8 mouse cellular contexts compared by ENCODE assay signal in genomic region chr11:69408541-69409377, GRCm38 (mm10). TPM values are rescaled to one million over a fixed set of nuclear protein-coding genes. Genes with fewer than 3 reads are reported as not detected.
DNase-seq lines count a peak whose midpoint lies in the region; ATAC-seq lines count a peak whose summit lies in the region.

No protein-coding gene starts in this region.

- H3K4me1 ChIP-seq in embryonic facial prominence, embryonic 10.5 days: peaks cover 61% of the 10 kb centered on the region
- H3K4me1 ChIP-seq in intestine, embryonic 16.5 days (ENCODE audit: control insufficient read depth, insufficient read depth, low read length): peaks cover 35% of the 10 kb centered on the region

- intact Hi-C loops in left cerebral cortex, postnatal 36 days (cut with DNase I): no loop called here

- under 1% methylated on average over 33 of the region's 33 CpGs for WGBS in embryonic facial prominence, embryonic 10.5 days
- under 1% methylated on average over 33 of the region's 33 CpGs for WGBS in intestine, embryonic 16.5 days

- H3K27ac ChIP-seq in embryonic facial prominence, embryonic 10.5 days (replicated peaks): peak overlapping the region; percentile 90
- peak overlapping the region; percentile 99 for H3K27ac ChIP-seq in intestine, embryonic 16.5 days (ENCODE audit: low read length)

- H3K4me2 ChIP-seq in intestine, embryonic 16.5 days (ENCODE audit: low read depth, low read length): peak overlapping the region; percentile 87

- no peaks in the 10 kb centered on the region for H3K9me3 ChIP-seq in embryonic facial prominence, embryonic 10.5 days
- no peaks in the 10 kb centered on the region for H3K9me3 ChIP-seq in intestine, embryonic 16.5 days (ENCODE audit: control insufficient read depth, low read length)

- peak overlapping the region; percentile 93 for H3K4me3 ChIP-seq in embryonic facial prominence, embryonic 10.5 days
- H3K4me3 ChIP-seq in intestine, embryonic 16.5 days (ENCODE audit: low read length): peak overlapping the region; percentile 81

- peak overlapping the region; percentile 89 for H3K9ac ChIP-seq in intestine, embryonic 16.5 days (ENCODE audit: low read depth, low read length)

- ATAC-seq in intestine, embryonic 16.5 days: peak; percentile 76

- DNase-seq in adrenal gland, adult 2 months: peak; percentile 92
- peak; percentile 86 for DNase-seq in embryonic facial prominence, embryonic 10.5 days (ENCODE audit: low spot score)
- DNase-seq in gastrocnemius, postnatal 4 days (ENCODE audit: low spot score in 2 of 2): peak; percentile 46 to 74
- DNase-seq in left cerebral cortex, postnatal 36 days (ENCODE audit: low spot score in 2 of 2): peak; percentile 82 to 86
- DNase-seq in mesoderm, embryonic 11.5 days (ENCODE audit: low read depth, low spot score): peak; percentile 94
- DNase-seq in right cerebral cortex, postnatal 4 days: peak; percentile 55
- DNase-seq in yolk sac, embryonic 10.5 days (ENCODE audit: low spot score): peak; percentile 91

- no peaks in the 10 kb centered on the region for H3K27me3 ChIP-seq in embryonic facial prominence, embryonic 10.5 days (replicated peaks; ENCODE audit: low read depth, poor library complexity, severe bottlenecking)
- no peaks in the 10 kb centered on the region for H3K27me3 ChIP-seq in intestine, embryonic 16.5 days (replicated peaks; ENCODE audit: control insufficient read depth, insufficient read depth, low read length)

- H3K36me3 ChIP-seq in embryonic facial prominence, embryonic 10.5 days (replicated peaks): peaks cover 68% of the 10 kb centered on the region
- peaks cover 33% of the 10 kb centered on the region for H3K36me3 ChIP-seq in intestine, embryonic 16.5 days (ENCODE audit: control insufficient read depth, insufficient read depth, low read length)

RNA-seq across cellular contexts. Expression of gene Kdm6b, which starts 4.7 kb away (rescaled TPM):
- total RNA-seq in adrenal gland, adult 2 months (2021): 10 to 100 TPM; 31.4 to 41.5 TPM
- 17.4 and 18.7 TPM in 2 replicates for polyA plus RNA-seq in adrenal gland, adult 2 months (2012; rRNA removed)
- 39.8 and 39.9 TPM in 2 replicates for polyA plus RNA-seq in embryonic facial prominence, embryonic 10.5 days (2016; fragmentation: Nextera tagmentation; extraction: Ambion mirVana)
- 10 to 100 TPM; 51.2 to 59.4 TPM for total RNA-seq in gastrocnemius, postnatal 4 days (2021)
- polyA plus RNA-seq in intestine, embryonic 16.5 days (2015; fragmentation: Nextera tagmentation; extraction: Ambion mirVana): 17.6 and 18.8 TPM in 2 replicates
- total RNA-seq in left cerebral cortex, postnatal 36 days (2021): 10 to 100 TPM; 19.9 to 23.9 TPM

RNA-seq across cellular contexts. Expression of gene Tmem88, which starts 10.7 kb away (rescaled TPM):
- 10 to 100 TPM; 10.8 to 16.0 TPM for total RNA-seq in adrenal gland, adult 2 months (2021)
- polyA plus RNA-seq in adrenal gland, adult 2 months (2012; rRNA removed): 86.3 and 94.7 TPM in 2 replicates
- 19.8 and 23.1 TPM in 2 replicates for polyA plus RNA-seq in embryonic facial prominence, embryonic 10.5 days (2016; fragmentation: Nextera tagmentation; extraction: Ambion mirVana)
- total RNA-seq in gastrocnemius, postnatal 4 days (2021): 10 to 100 TPM; 16.9 to 17.4 TPM
- polyA plus RNA-seq in intestine, embryonic 16.5 days (2015; fragmentation: Nextera tagmentation; extraction: Ambion mirVana): 30.8 and 31.0 TPM in 2 replicates
- total RNA-seq in left cerebral cortex, postnatal 36 days (2021): 1 to 10 TPM; 2.9 to 4.7 TPM

RNA-seq across cellular contexts. Expression of gene Cyb5d1, which starts 13.3 kb away (rescaled TPM):
- total RNA-seq in adrenal gland, adult 2 months (2021): 10 to 100 TPM; 44.2 to 59.7 TPM
- polyA plus RNA-seq in adrenal gland, adult 2 months (2012; rRNA removed): 10.7 and 11.8 TPM in 2 replicates
- 49.3 and 50.2 TPM in 2 replicates for polyA plus RNA-seq in embryonic facial prominence, embryonic 10.5 days (2016; fragmentation: Nextera tagmentation; extraction: Ambion mirVana)
- 10 to 100 TPM; 21.1 to 26.4 TPM for total RNA-seq in gastrocnemius, postnatal 4 days (2021)
- 22.6 and 24.0 TPM in 2 replicates for polyA plus RNA-seq in intestine, embryonic 16.5 days (2015; fragmentation: Nextera tagmentation; extraction: Ambion mirVana)
- total RNA-seq in left cerebral cortex, postnatal 36 days (2021): 10 to 100 TPM; 36.4 to 43.1 TPM

RNA-seq across cellular contexts. Expression of gene Naa38, which starts 13.5 kb away (rescaled TPM):
- 100 to 1,000 TPM; 124 to 157 TPM for total RNA-seq in adrenal gland, adult 2 months (2021)
- 175 and 193 TPM in 2 replicates for polyA plus RNA-seq in adrenal gland, adult 2 months (2012; rRNA removed)
- 136 and 137 TPM in 2 replicates for polyA plus RNA-seq in embryonic facial prominence, embryonic 10.5 days (2016; fragmentation: Nextera tagmentation; extraction: Ambion mirVana)
- 10 to 100 TPM; 63.8 to 76.3 TPM for total RNA-seq in gastrocnemius, postnatal 4 days (2021)
- 168 and 170 TPM in 2 replicates for polyA plus RNA-seq in intestine, embryonic 16.5 days (2015; fragmentation: Nextera tagmentation; extraction: Ambion mirVana)
- total RNA-seq in left cerebral cortex, postnatal 36 days (2021): 100 to 1,000 TPM in 1 of 2 experiments, 10 to 100 TPM in 1; 97.9 to 108 TPM

RNA-seq across cellular contexts. Expression of gene Chd3, which starts 39.6 kb away (rescaled TPM):
- 10 to 100 TPM; 71.0 to 92.8 TPM for total RNA-seq in adrenal gland, adult 2 months (2021)
- 83.4 and 107 TPM in 2 replicates for polyA plus RNA-seq in adrenal gland, adult 2 months (2012; rRNA removed)
- polyA plus RNA-seq in embryonic facial prominence, embryonic 10.5 days (2016; fragmentation: Nextera tagmentation; extraction: Ambion mirVana): 46.2 and 55.9 TPM in 2 replicates
- 10 to 100 TPM; 73.0 to 80.8 TPM for total RNA-seq in gastrocnemius, postnatal 4 days (2021)
- 33.4 and 35.5 TPM in 2 replicates for polyA plus RNA-seq in intestine, embryonic 16.5 days (2015; fragmentation: Nextera tagmentation; extraction: Ambion mirVana)
- total RNA-seq in left cerebral cortex, postnatal 36 days (2021): 100 to 1,000 TPM; 421 to 443 TPM

Comparison
In these comparisons a context has a peak if more than half of its experiments do, and no peak if none do; other contexts are left out.
1. Peak in every context shown above with its lines: DNase-seq, ATAC-seq, H3K4me3 ChIP-seq and H3K27ac ChIP-seq.